Mouse (Mus musculus): ENCODE results near the gene Il5. TPM values are rescaled to one million over a fixed set of nuclear protein-coding genes. Genes with fewer than 3 reads are reported as not detected.

Il5 gene
- polyA plus RNA-seq, 1 experiment from 2014 or later: not detected

DNA sequence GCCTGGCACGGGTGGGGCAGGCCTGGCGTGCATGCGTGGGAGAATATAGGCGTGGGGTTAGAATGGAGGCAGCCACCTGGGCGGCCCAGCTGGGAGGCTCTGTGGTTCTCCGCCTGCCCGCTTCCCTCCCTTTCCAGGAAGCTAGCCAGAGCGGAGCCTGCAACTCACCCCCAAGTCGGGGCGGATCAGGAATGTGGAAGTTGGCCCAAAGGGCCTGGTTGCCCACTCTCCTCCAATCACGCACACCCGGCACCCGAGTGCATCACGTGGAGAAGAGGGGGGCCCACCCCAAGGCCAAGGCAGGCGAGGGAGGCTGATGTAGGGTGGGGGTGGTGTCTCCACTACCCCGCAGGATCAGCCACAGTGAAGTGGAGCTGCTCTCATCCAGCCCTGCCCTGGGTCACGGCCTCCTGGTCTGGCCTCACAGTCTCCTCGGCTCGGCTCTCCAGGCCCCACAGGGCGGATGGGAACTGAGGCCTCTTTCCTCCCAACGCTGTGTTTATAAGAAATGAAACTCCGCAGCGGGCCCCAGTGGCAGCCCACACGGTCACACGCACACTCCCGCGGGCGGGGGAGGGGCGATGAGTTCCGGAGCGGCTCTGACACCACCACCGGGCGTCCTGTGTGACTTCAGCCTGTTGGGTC is 43.0 kb downstream of the Il5 start:
- peak overlapping the region; percentile 100 for H3K27ac ChIP-seq (ENCODE audit: low read length)
- H3K27me3 ChIP-seq (replicated peaks; ENCODE audit: control insufficient read depth, insufficient read depth, low read length): no peaks in the 10 kb centered on the region
- peak overlapping the region; percentile 77 for H3K9ac ChIP-seq (ENCODE audit: low read depth, low read length)
- ATAC-seq: peak; percentile 68
- peaks cover 58% of the 10 kb centered on the region for H3K4me1 ChIP-seq (ENCODE audit: control insufficient read depth, insufficient read depth, low read length)
- WGBS: under 1% methylated on average over 31 of the region's 33 CpGs
- no peaks in the 10 kb centered on the region for H3K36me3 ChIP-seq (ENCODE audit: control insufficient read depth, insufficient read depth, low read length)
- H3K4me2 ChIP-seq (ENCODE audit: low read depth, low read length): peak overlapping the region; percentile 75
- H3K9me3 ChIP-seq (ENCODE audit: control insufficient read depth, low read length): no peaks in the 10 kb centered on the region
- H3K4me3 ChIP-seq (ENCODE audit: low read length): peak overlapping the region; percentile 42

DNA sequence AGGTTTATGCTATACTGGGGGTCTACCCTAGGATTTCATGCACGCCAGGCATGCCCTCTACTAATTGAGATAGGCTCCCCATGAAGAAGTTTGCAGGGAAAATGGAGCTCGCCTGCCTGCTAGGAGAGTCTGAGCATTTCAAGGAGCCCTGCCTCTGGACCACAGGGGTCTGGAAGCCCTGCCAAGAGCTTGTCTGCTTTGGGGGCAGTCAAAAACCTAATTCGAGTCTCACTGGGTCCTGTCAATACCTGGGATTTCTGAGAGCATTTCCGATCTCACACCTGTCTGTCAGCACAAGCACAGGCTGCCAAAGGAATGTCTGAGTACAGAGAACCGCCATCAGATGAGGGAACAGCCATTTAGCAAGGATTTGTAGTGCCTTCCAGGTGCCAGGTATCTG is 44.0 kb downstream of the Il5 start:
- no peaks in the 10 kb centered on the region for H3K27me3 ChIP-seq (replicated peaks; ENCODE audit: control insufficient read depth, insufficient read depth, low read length)
- 62% methylated on average over 5 of the region's 5 CpGs for WGBS
- H3K4me2 ChIP-seq (ENCODE audit: low read depth, low read length): no peak overlapping the region
- no peak overlapping the region for H3K4me3 ChIP-seq (ENCODE audit: low read length)
- H3K36me3 ChIP-seq (ENCODE audit: control insufficient read depth, insufficient read depth, low read length): no peaks in the 10 kb centered on the region
- peak overlapping the region; percentile 77; the same call in 1 of the 2 replicates for H3K9ac ChIP-seq (ENCODE audit: low read depth, low read length)
- H3K9me3 ChIP-seq (ENCODE audit: control insufficient read depth, low read length): no peaks in the 10 kb centered on the region
- peaks cover 57% of the 10 kb centered on the region for H3K4me1 ChIP-seq (ENCODE audit: control insufficient read depth, insufficient read depth, low read length)
- peak overlapping the region; percentile 100 for H3K27ac ChIP-seq (ENCODE audit: low read length)
- no peak for ATAC-seq

DNA sequence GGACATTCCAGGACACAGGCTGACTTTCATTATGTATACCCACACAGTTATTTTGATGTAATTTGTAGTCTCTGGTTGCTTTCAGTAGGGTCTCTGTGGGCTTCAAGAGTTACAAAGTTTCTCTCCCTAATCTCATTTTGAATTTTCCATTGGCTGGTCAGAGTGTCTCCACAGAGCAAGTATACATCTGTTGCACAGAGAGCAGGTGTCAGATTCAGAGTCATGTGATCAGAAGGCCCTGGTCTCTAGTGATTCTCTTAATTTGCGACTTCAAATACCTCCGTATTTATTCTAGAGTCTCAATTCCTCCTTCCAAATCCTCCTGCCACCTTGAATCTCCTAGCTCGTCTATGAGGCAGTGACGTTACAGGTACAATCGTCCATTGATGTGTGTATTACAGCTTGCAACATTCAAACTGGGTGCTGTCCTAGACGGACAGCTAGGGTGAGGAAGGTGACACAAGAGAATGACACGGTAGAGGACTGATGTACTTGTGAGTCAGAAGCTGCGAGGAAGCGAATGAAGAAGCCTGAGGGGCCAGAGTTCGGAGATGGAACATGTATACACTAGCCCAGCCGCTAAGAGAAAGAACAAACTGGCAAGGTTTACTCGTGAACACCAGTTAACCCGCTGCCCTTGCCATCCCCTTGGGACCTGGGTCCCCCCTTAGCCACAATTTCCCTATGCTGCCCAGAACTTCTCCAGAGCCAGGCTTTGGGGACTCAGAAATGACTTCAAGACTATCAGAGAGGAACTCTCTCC is 48.0 kb downstream of the Il5 start:
- peak overlapping the region; percentile 82; the same call in 1 of the 2 replicates for H3K27ac ChIP-seq (ENCODE audit: low read length)
- peaks cover under 1% of the 10 kb centered on the region; the same call in 1 of the 2 replicates for H3K36me3 ChIP-seq (ENCODE audit: control insufficient read depth, insufficient read depth, low read length)
- H3K27me3 ChIP-seq (replicated peaks; ENCODE audit: control insufficient read depth, insufficient read depth, low read length): no peaks in the 10 kb centered on the region
- WGBS: 75% methylated on average over 13 of the region's 13 CpGs
- H3K4me1 ChIP-seq (ENCODE audit: control insufficient read depth, insufficient read depth, low read length): peaks cover 28% of the 10 kb centered on the region
- no peak overlapping the region for H3K9ac ChIP-seq (ENCODE audit: low read depth, low read length)
- ATAC-seq: no peak
- H3K4me2 ChIP-seq (ENCODE audit: low read depth, low read length): no peak overlapping the region
- no peak overlapping the region for H3K4me3 ChIP-seq (ENCODE audit: low read length)
- no peaks in the 10 kb centered on the region for H3K9me3 ChIP-seq (ENCODE audit: control insufficient read depth, low read length)

DNA sequence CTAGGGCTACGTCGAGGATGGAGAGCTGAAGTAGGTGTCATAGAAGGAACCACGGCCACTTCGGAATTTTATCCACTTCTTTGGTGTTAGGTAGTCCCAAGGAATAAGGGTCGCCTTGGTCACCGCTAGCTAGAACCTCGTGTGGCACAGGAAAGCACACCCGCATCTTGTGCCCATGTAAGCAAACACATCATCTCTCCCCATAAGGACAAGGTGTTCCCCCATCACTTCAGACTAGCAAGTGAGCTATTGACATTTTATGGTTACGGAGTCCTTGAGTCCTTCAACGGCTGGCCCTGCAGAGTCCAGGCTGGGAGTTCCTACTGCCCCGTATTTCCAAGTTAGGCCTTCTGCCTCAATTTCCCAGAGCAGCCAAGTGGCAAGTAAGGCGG is 48.6 kb downstream of the Il5 start:
- Histone ChIP-seq H3K36me3 (ENCODE audit: control insufficient read depth, insufficient read depth, low read length) (peaks cover 6% of the 10 kb centered on the region; the same call in 1 of the 2 replicates), H3K4me2 (ENCODE audit: low read depth, low read length) (peak overlapping the region; percentile 77), H3K9me3 (ENCODE audit: control insufficient read depth, low read length) (no peaks in the 10 kb centered on the region), H3K4me3 (ENCODE audit: low read length) (peak overlapping the region; percentile 89), H3K27ac (ENCODE audit: low read length) (peak overlapping the region; percentile 82), H3K9ac (ENCODE audit: low read depth, low read length) (peak overlapping the region; percentile 90), H3K27me3 (replicated peaks; ENCODE audit: control insufficient read depth, insufficient read depth, low read length) (no peaks in the 10 kb centered on the region), H3K4me1 (ENCODE audit: control insufficient read depth, insufficient read depth, low read length) (peaks cover 25% of the 10 kb centered on the region)
- ATAC-seq: no peak
- 56% methylated on average over 12 of the region's 12 CpGs for WGBS

DNA sequence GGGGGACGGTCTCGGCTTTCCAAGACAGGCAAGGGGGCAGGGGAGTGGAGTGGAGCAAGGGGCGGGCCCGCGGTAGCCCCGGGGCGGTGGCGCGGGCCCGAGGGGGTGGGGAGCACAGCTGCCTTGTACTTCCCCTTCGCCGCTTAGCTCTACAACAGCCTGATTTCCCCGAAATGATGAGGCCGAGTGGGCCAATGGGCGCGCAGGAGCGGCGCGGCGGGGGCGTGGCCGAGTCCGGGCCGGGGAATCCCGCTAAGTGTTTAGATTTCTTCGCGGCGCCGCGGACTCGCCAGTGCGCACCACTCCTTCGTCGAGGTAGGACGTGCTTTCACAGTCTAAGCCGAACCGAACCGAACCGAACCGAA is 49.1 kb downstream of the Il5 start, which contains the start of gene Irf1:
Gene Irf1, plus strand, starts transcription at position 255 of the 365 bp plus-strand sequence.
- Histone ChIP-seq H3K27ac (ENCODE audit: low read length) (peak within 1 kb of the TSS; percentile 91), H3K4me1 (ENCODE audit: control insufficient read depth, insufficient read depth, low read length) (peaks cover 20% of the 10 kb centered on the region), H3K27me3 (replicated peaks; ENCODE audit: control insufficient read depth, insufficient read depth, low read length) (no peaks in the 10 kb centered on the region), H3K4me2 (ENCODE audit: low read depth, low read length) (peak within 1 kb of the TSS; percentile 77), H3K36me3 (ENCODE audit: control insufficient read depth, insufficient read depth, low read length) (peaks cover 12% of the 10 kb centered on the region; the same call in 1 of the 2 replicates), H3K4me3 (ENCODE audit: low read length) (peak within 1 kb of the TSS; percentile 89), H3K9ac (ENCODE audit: low read depth, low read length) (peak within 1 kb of the TSS; percentile 90), H3K9me3 (ENCODE audit: control insufficient read depth, low read length) (no peaks in the 10 kb centered on the region)
- WGBS: under 1% methylated on average over 40 of the region's 40 CpGs
- ATAC-seq: peak; percentile 93

GRCm38 (mm10) chr11:53770125-53770791 is 49.7 kb downstream of the Il5 start:
- no peaks in the 10 kb centered on the region for H3K27me3 ChIP-seq (replicated peaks; ENCODE audit: control insufficient read depth, insufficient read depth, low read length)
- peaks cover 12% of the 10 kb centered on the region; the same call in 1 of the 2 replicates for H3K36me3 ChIP-seq (ENCODE audit: control insufficient read depth, insufficient read depth, low read length)
- peaks cover 16% of the 10 kb centered on the region for H3K4me1 ChIP-seq (ENCODE audit: control insufficient read depth, insufficient read depth, low read length)
- no peaks in the 10 kb centered on the region for H3K9me3 ChIP-seq (ENCODE audit: control insufficient read depth, low read length)
- H3K4me3 ChIP-seq (ENCODE audit: low read length): peak overlapping the region; percentile 89
- H3K9ac ChIP-seq (ENCODE audit: low read depth, low read length): peak overlapping the region; percentile 90
- under 1% methylated on average over 65 of the region's 75 CpGs for WGBS
- H3K27ac ChIP-seq (ENCODE audit: low read length): peak overlapping the region; percentile 91
- ATAC-seq: peak; percentile 86
- H3K4me2 ChIP-seq (ENCODE audit: low read depth, low read length): peak overlapping the region; percentile 77

DNA sequence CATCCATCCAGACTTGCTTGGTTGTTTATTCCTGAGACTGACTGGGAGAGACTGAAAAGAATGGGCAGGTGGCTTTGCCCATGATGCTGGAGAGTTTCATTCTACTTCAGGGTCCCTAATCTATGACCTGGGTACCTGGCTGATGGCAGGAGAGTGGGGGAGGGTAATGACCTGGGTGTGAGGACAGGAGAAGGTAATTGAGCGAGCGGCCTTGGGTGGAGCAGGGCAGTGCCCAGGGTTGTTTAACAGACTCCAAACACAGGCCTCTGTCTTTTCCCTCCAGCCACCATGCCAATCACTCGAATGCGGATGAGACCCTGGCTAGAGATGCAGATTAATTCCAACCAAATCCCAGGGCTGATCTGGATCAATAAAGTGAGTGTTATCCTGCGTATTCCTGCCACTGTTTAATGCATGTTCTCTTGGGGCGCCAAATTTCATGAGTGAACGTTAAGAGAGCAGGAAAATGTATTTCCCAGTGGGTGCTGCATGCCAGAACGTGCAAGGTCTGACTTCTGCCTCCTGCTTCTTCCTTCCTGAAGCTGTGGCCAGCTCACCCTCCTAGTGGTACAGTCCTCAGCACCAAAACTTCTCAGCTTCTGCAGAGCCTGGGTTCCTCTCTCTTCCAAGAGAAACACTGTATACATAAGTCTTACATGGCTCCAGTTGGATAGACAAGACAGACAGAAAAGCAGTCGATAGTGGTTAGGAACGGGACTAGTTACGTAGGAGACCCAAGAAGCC is 50.6 kb downstream of the Il5 start:
- H3K4me1 ChIP-seq (ENCODE audit: control insufficient read depth, insufficient read depth, low read length): peaks cover 16% of the 10 kb centered on the region
- peak overlapping the region; percentile 90 for H3K9ac ChIP-seq (ENCODE audit: low read depth, low read length)
- H3K27me3 ChIP-seq (replicated peaks; ENCODE audit: control insufficient read depth, insufficient read depth, low read length): no peaks in the 10 kb centered on the region
- no peak for ATAC-seq
- H3K9me3 ChIP-seq (ENCODE audit: control insufficient read depth, low read length): no peaks in the 10 kb centered on the region
- H3K36me3 ChIP-seq (ENCODE audit: control insufficient read depth, insufficient read depth, low read length): peaks cover 18% of the 10 kb centered on the region
- WGBS: 62% methylated on average over 11 of the region's 11 CpGs
- 0 out of 2 replicates have a peak overlapping the region, but pooled peaks have one; percentile 91 for H3K27ac ChIP-seq (ENCODE audit: low read length)
- H3K4me3 ChIP-seq (ENCODE audit: low read length): peak overlapping the region; percentile 89
- peak overlapping the region; percentile 77 for H3K4me2 ChIP-seq (ENCODE audit: low read depth, low read length)

- no peaks in the 10 kb centered on the region for H3K9me3 ChIP-seq (ENCODE audit: control insufficient read depth, low read length)
- WGBS: 85% methylated on average over 9 of the region's 9 CpGs
- H3K4me1 ChIP-seq (ENCODE audit: control insufficient read depth, insufficient read depth, low read length): peaks cover 19% of the 10 kb centered on the region
- no peaks in the 10 kb centered on the region for H3K27me3 ChIP-seq (replicated peaks; ENCODE audit: control insufficient read depth, insufficient read depth, low read length)
- H3K36me3 ChIP-seq (ENCODE audit: control insufficient read depth, insufficient read depth, low read length): peaks cover 23% of the 10 kb centered on the region
- no peak for ATAC-seq
- H3K9ac ChIP-seq (ENCODE audit: low read depth, low read length): no peak overlapping the region; the same call in 1 of the 2 replicates
- no peak overlapping the region for H3K27ac ChIP-seq (ENCODE audit: low read length)
- H3K4me2 ChIP-seq (ENCODE audit: low read depth, low read length): peak overlapping the region; percentile 32
- H3K4me3 ChIP-seq (ENCODE audit: low read length): no peak overlapping the region
These were observed 51.9 kb downstream of the Il5 start for GRCm38 (mm10) chr11:53772536-53772935.
